Comparison of ENCODE assay signal across 15 mouse cellular contexts in genomic region chr4:139758512-139759340, GRCm38 (mm10).
A peak's percentile ranks its signal among the peaks of the same experiment; 100 is the strongest.
DNase-seq lines count a peak whose midpoint lies in the region; ATAC-seq and TF ChIP-seq lines count a peak whose summit lies in the region.
"Had no signal": no experiment of that assay in that cellular context is flagged by ENCODE, and none has a peak within 500 bp of the region (broad histone marks: within the 10 kb centered on the region; RNA-seq: fewer than 3 reads in every experiment).

No protein-coding gene starts in this region.

- peaks cover 78% of the 10 kb centered on the region for H3K4me1 ChIP-seq in hindbrain, embryonic 10.5 days (replicated peaks)
- peaks cover 67% of the 10 kb centered on the region for H3K4me1 ChIP-seq in midbrain, embryonic 14.5 days (ENCODE audit: control insufficient read depth, insufficient read depth, low read length)
- H3K4me1 ChIP-seq: intestine, embryonic 15.5 days; liver, embryonic 15.5 days had no signal

- H3K4me3 ChIP-seq in hindbrain, embryonic 10.5 days: no peak overlapping the region
- no peak overlapping the region for H3K4me3 ChIP-seq in midbrain, embryonic 14.5 days (replicated peaks; ENCODE audit: low read depth, low read length)
- H3K4me3 ChIP-seq: embryonic facial prominence, embryonic 13.5 days; heart, embryonic 12.5 days; intestine, embryonic 15.5 days; liver, embryonic 15.5 days had no signal

- peak; percentile 30 for DNase-seq in Muller cell, postnatal 12 days (ENCODE audit: inconsistent ontology term)
- peak; percentile 94 for DNase-seq in brain, embryonic 14.5 days (ENCODE audit: low read depth)
- DNase-seq in hindbrain, embryonic 10.5 days (ENCODE audit: low spot score): peak; percentile 27
- peak; percentile 73 for DNase-seq in midbrain, embryonic 14.5 days
- no peak for DNase-seq in kidney, postnatal 36 days
- no peak for DNase-seq in frontal cortex, postnatal 25 days (ENCODE audit: low spot score in 2 of 2)
- DNase-seq in urinary bladder, postnatal 25 days (ENCODE audit: low spot score): no peak
- DNase-seq: adrenal gland, postnatal 25 days; cerebellum, adult 11 months had no signal

- no peak overlapping the region; the same call in 1 of the 2 replicates for H3K9ac ChIP-seq in midbrain, embryonic 14.5 days (replicated peaks; ENCODE audit: low read length)
- H3K9ac ChIP-seq: embryonic facial prominence, embryonic 13.5 days; heart, embryonic 12.5 days; intestine, embryonic 15.5 days; liver, embryonic 15.5 days had no signal

- WGBS in hindbrain, embryonic 10.5 days: 22% methylated on average over 17 of the region's 17 CpGs
- WGBS in midbrain, embryonic 14.5 days: 13% methylated on average over 17 of the region's 17 CpGs

- H3K27ac ChIP-seq in hindbrain, embryonic 10.5 days: 0 out of 2 replicates have a peak overlapping the region, but pooled peaks have one; percentile 13
- H3K27ac ChIP-seq in midbrain, embryonic 14.5 days (replicated peaks; ENCODE audit: low read depth, low read length): peak overlapping the region; percentile 73
- H3K27ac ChIP-seq: embryonic facial prominence, embryonic 13.5 days; intestine, embryonic 15.5 days; liver, embryonic 15.5 days; macrophage; stomach, postnatal 0 days had no signal

- no peak for TF ChIP-seq CTCF in brain, embryonic 14.5 days (IDR thresholded peaks at IDR 0.05; ENCODE audit: borderline replicate concordance, extremely low read depth, insufficient read depth, insufficient read length)

- TF ChIP-seq POLR2A in brain, embryonic 14.5 days (IDR thresholded peaks at IDR 0.05; ENCODE audit: borderline replicate concordance, extremely low read depth, insufficient read depth, insufficient read length, poor library complexity, severe bottlenecking): no peak

- H3K36me3 ChIP-seq in hindbrain, embryonic 10.5 days: peaks cover 26% of the 10 kb centered on the region
- no peaks in the 10 kb centered on the region for H3K36me3 ChIP-seq in midbrain, embryonic 14.5 days (ENCODE audit: control insufficient read depth, insufficient read depth, low read length)
- H3K36me3 ChIP-seq: embryonic facial prominence, embryonic 13.5 days; heart, embryonic 12.5 days; intestine, embryonic 15.5 days; liver, embryonic 15.5 days had no signal

- H3K27me3 ChIP-seq in hindbrain, embryonic 10.5 days (ENCODE audit: insufficient read depth, poor library complexity, severe bottlenecking): peaks cover 99% of the 10 kb centered on the region
- no peaks in the 10 kb centered on the region for H3K27me3 ChIP-seq in midbrain, embryonic 14.5 days (ENCODE audit: control insufficient read depth, insufficient read depth, low read length)

- H3K4me2 ChIP-seq in midbrain, embryonic 14.5 days (ENCODE audit: low read length): peak overlapping the region; percentile 30
- H3K4me2 ChIP-seq: embryonic facial prominence, embryonic 13.5 days; heart, embryonic 12.5 days; intestine, embryonic 15.5 days; liver, embryonic 15.5 days had no signal

- peak; percentile 57; the same call in 1 of the 2 replicates for ATAC-seq in midbrain, embryonic 14.5 days (ENCODE audit: low FRiP score, low TSS enrichment)
- ATAC-seq: intestine, embryonic 15.5 days had no signal

- H3K9me3 ChIP-seq in hindbrain, embryonic 10.5 days: no peaks in the 10 kb centered on the region
- H3K9me3 ChIP-seq in midbrain, embryonic 14.5 days (ENCODE audit: control insufficient read depth, low read length): no peaks in the 10 kb centered on the region
- H3K9me3 ChIP-seq: embryonic facial prominence, embryonic 13.5 days; heart, embryonic 12.5 days; intestine, embryonic 15.5 days; liver, embryonic 15.5 days had no signal

Comparison
In these comparisons a context has a peak if more than half of its experiments do, and no peak if none do; other contexts are left out.
1. DNase-seq: peak in Muller cell, postnatal 12 days (single experiment), brain, embryonic 14.5 days (single experiment), hindbrain, embryonic 10.5 days (single experiment) and midbrain, embryonic 14.5 days (single experiment); none in kidney, postnatal 36 days (0 of 2), frontal cortex, postnatal 25 days (0 of 2) and urinary bladder, postnatal 25 days (single experiment).